Mouse (Mus musculus) mouse trophoblast stem cell (cell line): ENCODE measurements around the gene Agpat1.

ENCODE experiments used
- in situ Hi-C, 2 experiments: fragments of 300-500 bp; cut with MseI, MboI; formaldehyde crosslinking; loops; 2 replicates in 1 of 2; 3 replicates in 1 of 2; pipeline ENCODE4 v1.15.1; 2025

The Agpat1 gene

DNA sequence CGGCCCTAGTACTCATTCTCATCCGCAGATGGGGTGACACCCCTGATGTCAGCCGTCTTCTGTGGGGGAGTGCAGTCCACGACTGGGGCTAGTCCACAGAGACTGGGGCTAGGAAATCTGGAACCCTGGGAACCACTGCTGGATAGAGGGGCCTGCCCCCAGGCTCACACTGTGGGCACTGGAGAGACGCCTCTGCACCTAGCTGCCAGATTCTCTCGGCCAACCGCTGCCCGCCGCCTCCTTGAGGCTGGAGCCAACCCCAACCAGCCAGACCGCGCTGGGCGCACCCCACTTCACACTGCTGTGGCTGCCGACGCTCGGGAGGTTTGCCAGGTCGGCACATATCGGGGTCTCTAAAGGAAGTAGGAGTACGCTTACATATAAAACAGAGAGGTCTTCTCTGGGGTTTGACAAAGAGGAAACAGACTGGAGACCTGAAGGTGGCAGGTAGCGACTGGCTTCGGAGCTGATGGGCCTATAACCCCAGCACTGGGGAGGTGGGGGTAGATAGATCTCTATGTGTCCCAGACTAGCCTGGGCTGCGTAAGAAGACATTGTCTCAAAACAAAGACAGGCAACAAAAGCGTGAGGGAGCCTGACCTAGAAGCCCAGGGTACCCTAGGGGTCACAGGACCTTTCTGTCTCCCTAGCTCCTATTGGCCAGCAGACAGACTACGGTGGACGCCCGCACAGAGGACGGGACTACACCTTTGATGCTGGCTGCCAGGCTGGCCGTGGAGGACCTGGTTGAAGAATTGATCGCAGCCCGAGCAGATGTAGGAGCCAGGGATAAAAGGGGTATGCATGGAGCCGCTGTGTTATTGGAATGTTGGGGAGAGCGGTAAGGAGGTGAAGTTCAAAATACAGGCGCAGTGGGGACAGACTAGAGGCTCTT lies 17.9 kb upstream of the Agpat1 start:
- in situ Hi-C loops: no loop called here

DNA sequence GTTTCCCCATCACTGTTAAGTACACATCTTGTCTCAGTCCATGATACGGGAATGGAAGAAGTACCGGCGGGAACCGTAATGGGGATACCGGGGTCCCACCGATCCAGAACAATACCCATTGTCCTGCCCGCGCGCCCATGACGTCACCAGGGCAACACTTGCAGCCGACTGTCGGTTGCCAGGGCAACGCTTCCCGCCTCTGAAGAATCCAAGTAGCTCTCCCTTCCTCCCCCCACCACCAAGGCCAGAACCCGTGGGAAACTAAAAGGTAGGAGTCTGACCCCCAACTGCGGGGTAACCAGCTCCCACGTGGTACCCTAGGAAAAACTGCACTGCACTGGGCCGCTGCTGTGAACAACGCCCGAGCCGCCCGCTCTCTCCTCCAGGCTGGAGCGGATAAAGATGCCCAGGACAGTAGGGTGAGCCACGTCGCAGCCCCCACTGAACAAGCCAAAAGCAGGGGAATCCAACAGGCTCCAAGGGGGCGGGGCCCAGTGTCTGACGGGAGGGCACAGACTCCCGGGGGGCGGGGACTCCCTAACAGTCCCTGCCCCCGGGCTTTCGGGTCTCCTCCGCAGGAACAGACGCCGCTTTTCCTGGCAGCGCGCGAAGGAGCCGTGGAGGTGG lies 17.2 kb upstream of the Agpat1 start:
- in situ Hi-C loops: no loop called here

DNA sequence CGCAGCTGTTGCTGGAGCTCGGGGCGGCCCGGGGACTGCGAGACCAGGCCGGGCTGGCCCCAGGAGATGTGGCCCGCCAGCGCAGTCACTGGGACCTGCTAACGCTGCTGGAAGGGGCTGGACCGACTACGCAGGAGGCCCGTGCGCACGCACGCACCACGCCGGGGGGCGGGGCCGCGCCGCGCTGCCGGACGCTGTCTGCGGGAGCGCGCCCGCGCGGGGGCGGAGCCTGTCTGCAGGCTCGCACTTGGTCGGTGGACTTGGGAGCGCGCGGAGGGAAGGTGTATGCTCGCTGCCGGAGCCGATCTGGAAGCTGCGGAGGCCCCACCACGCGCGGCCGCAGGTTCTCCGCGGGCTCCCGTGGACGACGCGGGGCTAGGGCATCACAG lies 16.6 kb upstream of the Agpat1 start:
- in situ Hi-C loops: no loop called here

DNA sequence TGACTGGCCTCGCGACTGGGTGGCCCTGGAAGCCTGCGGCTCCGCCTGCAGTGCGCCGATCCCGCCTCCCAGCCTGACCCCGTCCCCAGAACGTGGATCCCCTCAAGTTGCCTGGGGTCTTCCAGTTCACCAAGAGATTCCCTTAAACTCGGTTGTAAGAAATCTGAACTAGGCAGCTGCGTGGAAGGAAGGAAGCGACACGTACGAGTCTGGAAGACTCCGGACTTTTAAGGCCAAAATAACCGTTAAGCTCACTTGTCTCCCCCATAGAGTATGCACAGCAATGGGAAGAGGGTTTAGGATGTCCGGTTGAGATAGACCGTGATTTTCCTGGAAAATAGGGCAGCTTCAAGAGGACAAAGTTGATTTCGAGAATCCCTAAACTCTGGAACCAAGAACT lies 16.2 kb upstream of the Agpat1 start:
- in situ Hi-C loops: no loop called here

DNA sequence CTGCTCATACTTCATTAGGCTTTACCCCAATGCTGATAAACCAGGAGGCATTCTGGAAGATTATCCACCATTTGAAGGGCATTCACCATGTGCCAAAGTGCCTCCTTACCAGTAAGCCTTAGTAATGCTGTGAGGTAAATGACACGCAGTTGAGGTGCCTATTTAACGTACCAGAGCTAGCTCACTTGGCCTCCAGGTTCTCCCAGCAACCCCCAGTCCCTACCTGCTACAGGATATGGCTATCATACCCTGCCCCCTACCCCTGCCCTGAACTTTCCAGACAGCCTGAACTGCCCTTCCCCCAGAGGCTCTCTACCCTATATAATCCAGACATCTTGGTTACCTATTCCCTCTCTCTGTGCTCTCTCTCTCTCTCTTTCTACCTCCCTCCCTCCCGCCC lies 15.3 kb upstream of the Agpat1 start:
- in situ Hi-C loops: no loop called here

DNA sequence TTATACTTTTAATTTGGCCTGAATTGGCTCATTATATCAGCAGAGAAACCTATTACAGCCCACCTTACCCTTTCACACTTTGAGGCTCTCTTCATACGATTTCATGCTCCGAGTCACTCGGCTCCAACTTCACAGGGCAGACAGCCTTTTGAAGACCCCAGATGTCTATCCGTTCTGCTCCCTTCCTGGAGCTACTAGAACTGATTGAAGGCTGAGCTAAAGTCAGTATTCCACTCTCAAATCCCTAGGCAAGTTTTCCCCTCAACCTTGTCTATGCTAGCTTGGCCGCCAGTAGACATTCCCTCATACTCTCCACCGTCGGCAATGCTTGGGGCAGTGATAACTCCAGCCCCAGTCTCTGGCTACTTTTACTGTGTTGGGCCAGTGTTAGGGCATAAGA lies 14.9 kb upstream of the Agpat1 start:
- in situ Hi-C loops: no loop called here

DNA sequence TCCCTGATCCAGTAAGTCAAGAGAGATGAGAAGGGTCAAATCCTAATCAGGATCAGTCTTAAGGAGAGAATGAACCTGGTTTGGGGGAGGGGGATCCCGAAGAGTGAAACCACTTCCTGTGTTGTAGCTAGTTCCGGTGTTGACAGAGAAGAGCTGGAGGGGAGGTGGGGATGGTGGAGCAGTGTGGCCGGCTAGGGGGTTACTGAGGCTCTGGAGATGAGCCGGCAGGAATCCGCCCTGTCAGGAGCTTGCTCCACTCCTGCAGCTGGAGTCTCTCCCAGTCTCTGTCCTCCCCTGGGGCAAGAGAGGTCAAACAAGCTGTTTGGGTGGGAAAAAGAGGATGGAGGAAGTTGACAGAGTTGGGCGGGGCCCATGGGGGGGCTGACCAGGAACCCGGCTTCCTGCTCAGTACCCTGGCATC lies 14.4 kb upstream of the Agpat1 start, which contains the start of gene Gpsm3:
TSS of gene Gpsm3 (plus strand) at position 126 of the 421 bp plus-strand sequence.
- in situ Hi-C loops: no loop called here

DNA sequence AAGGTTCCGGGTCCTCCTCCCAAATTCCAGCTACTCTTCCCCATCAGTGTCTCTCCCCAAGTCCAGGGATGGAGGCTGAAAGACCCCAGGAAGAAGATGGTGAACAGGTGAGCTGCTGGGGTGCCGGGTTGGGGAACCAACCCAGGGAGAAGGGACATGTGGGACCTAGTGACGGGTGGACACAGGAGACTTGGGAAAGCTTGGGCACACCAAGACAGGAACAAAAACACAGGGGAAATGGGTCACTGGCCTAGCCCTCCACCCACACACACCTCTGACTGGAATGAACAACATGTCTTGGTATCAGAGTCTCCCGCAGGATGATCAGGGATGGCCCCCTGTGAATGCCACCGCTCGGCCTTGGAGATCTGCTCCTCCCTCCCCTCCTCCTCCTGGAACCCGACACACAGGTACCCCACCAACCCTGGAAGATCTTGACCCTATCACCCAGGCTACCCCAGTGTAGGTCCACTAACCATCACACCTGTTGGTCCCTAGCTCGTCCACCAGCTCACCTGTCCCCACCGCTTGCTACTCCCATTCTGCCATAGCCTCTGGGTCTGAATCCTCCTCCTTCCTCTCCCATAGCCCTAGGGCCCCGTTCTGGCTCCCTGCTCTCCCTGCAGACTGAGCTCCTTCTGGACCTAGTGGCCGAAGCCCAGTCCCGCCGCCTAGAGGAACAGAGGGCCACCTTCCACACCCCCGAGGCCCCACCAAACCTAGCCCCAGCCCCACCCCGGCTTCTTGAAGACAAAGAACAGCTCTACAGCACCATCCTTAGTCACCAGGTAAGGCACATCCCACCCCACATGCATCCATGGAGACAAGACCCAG lies 13.7 kb upstream of the Agpat1 start:
- in situ Hi-C loops: no loop called here

DNA sequence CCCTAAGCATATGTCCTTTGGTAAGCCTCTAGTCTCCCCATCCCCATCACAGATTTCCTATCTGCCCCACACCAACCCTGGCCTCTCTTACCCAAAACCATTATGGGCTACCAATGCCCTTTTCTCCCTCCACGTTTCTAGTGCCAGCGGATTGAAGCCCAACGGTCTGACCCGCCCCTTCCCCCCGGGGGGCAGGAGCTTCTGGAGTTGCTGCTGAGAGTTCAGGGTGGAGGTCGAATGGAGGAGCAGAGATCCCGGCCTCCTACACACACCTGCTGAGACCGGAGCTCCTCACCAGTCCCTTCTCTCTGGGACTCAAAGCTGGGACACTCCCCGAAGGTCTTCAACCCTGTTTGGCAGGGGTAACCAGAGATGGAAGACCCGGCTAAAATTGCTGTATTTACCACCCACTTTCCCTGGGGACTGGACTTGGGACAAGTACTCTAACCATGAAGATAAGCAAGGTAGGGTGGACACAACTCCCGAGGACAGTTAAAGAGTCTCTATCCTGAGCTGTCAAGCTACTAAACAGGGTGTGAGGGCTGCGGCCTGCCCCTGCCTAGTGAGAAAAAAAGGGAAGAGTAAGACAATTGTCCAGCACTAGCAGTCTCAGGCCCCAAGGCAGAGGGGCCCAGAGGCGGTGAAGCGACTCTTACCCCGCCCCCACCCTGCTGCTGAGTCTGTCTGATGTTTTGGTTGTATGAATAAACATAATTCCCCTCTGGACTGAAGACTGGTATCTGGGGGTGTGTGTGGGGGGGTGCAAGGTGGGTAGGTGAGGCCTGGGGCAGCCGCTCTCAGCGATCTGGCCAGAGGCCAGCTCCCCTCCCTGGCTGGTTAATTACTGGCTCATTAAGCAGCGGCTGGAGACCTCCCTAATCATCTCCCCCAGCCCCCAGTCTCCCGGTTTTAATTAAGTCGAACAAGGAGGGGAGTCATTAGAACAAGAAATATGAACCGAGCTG lies 12.8 kb upstream of the Agpat1 start, which contains the start of gene Pbx2:
TSS of gene Pbx2 (plus strand) at position 238 of the 965 bp plus-strand sequence.
- in situ Hi-C loops: no loop called here

DNA sequence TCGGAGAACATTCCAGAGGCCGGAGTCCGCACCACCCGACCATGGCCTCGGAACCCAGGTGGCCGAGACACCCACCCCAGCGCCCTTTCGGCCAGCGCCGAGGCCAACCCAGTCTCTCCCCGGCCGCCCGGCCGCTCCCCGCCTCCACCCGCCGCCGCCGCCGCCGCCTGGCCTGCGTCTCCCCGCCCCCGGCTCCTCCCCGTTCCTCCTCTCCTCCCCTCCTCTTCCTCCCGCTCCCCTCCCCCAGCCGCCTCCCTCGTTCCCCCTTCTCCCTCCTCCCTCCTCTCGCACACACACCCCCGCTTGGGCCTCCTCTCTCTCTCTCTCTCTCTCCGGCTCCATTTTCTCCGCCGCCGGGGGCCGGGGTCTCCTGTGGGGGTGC lies 12.1 kb upstream of the Agpat1 start:
- in situ Hi-C loops: no loop called here

DNA sequence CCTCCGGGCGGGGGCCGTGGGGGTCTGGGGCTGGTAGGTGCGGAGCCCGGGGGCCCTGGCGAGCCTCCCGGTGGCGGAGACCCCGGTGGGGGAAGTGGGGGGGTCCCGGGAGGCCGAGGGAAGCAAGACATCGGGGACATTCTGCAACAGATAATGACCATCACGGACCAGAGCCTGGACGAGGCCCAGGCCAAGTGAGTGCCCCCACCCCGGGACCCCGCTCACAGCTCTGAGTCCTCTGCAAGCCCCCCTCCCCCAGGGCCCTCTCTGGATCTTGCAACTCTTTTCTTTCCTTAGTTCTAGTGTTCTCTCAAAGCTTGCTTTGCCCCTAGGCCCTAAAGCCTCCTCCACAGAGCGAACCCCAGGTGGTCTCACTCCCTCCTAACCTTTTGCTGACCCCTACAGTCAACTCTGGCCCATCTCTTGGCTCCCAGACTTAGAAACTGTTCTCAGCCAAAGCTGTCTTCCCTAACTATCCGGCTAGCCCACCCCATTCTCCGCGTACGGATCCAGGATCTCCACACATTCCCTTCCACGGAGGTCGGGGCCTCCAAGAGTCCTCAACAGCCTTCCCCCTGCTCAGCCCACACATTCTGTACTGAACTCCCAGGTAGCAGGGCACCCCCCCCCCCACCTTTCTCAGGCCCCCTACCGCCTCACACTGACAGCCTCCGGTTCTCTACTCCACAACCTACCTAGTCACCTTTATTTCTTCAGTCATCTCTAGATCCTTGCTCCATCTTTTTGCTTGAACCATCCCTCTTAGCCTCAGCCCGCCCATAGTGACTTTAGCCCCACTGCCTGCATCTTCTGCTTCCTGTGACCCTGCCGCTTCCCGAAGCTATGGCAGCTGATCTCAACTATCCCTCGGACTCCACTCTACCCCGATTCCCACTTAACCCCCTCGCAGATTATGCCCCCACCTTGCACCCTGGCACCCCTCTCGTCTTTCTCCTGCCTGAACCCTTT lies 11.2 kb upstream of the Agpat1 start:
- in situ Hi-C loops: no loop called here

DNA sequence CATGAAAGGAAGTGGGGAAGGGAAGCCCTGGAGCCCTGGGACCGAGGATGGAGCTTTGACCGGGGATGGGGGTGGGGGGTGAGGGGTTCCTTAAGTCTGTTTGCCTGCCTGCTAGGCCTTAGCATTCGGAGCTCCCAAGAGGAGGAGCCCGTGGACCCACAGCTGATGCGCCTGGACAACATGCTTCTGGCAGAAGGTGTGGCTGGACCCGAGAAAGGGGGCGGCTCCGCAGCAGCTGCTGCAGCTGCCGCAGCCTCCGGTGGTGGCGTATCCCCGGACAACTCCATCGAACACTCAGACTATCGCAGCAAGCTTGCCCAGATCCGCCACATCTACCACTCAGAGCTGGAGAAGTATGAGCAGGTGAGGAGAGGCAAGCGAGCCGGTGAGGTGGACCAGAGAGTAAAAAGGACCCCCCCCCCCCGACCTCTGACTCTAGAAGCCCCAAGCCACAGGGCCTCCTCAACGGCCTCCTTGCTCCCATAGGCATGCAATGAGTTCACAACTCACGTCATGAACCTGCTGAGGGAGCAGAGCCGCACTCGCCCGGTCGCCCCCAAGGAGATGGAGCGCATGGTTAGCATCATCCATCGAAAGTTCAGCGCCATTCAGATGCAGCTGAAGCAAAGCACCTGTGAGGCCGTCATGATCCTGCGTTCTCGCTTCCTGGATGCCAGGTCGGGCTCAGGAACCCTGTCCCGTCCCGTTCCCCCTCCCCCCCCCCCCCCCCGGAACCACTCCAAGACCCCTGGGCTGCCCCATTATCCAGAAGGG lies 10.1 kb upstream of the Agpat1 start:
- in situ Hi-C loops: no loop called here

DNA sequence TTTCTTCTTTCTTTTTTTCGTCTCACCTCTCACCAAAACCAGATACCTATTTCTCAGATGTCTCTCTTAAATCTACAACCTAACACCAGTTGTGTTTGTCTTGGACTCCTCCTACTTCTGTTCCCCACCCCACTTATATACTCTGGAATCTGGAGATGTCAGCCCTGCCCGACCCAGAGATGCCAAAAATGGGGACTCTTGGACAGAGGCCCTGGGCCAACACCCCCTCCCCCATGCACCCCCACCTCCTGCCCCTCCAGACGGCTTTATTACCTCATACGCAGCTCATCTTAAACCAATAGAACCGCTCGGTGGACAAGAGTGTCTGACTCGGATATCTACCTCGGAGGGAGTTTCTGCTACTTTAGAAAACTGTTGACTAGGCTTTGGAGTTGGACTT lies 8.0 kb upstream of the Agpat1 start:
- in situ Hi-C loops: no loop called here

DNA sequence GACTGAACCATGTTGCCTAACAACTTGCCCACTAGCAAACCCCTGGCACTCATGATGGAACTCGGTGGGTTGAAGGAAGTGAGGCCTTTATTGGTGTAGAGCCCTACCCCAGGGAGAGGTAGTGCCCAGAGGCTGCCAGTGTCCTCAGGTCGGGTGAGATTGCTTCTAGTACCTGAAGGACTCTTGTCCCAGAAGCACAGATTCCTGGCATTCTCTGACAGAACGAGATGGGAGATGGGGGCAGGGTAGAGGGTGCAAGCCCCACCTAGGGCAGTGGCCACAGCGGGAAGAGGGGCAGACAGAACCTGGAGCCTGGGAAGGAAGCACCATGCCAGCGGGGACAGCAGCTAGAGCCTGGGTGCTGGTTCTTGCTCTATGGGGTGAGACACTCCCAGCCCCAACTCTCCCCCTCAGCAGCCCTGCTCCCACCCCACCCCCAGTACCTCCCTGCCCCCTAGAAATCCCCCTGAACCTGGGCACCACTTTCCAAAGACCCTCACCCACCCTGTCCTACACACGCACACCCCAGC lies 6.4 kb upstream of the Agpat1 start, which contains the start of gene Ager:
TSS of gene Ager (plus strand) at position 297 of the 530 bp plus-strand sequence.
- in situ Hi-C loops: no loop called here

DNA sequence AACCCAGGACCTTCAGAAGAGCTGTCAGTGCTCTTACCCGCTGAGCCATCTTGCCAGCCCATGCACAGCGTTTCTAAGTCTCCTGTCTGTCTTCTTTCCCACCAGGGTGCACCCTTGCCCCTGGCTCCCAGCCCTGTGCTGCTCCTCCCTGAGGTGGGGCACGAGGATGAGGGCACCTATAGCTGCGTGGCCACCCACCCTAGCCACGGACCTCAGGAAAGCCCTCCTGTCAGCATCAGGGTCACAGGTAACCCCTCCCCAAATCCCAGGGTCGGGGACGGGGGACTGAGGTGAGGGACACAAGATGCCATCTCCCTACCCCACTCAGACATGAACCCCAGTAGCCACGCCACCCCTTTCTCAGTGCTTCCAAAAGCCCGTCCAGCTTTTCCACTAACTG lies 4.2 kb upstream of the Agpat1 start:
- in situ Hi-C loops: no loop called here

DNA sequence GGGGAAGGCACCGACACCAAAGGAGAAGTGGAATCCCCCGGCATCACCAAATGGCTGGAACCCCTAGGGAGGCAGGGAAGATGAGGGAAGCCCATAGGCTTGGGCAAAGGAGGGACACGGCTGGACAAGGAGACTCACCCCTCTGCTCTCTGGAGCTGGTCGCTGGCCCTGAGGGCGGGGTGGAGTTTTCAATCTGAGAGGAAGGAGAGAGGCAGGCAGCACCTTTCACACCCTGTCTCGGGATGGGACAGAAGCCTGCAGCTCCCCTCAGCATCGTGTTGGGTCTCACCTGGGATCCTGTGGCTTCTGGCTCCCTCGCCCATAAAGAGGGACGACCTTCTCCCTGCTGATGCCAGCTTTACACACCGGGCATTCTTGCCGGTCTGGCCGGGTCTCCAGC lies 2.3 kb upstream of the Agpat1 start:
- in situ Hi-C loops: no loop called here

DNA sequence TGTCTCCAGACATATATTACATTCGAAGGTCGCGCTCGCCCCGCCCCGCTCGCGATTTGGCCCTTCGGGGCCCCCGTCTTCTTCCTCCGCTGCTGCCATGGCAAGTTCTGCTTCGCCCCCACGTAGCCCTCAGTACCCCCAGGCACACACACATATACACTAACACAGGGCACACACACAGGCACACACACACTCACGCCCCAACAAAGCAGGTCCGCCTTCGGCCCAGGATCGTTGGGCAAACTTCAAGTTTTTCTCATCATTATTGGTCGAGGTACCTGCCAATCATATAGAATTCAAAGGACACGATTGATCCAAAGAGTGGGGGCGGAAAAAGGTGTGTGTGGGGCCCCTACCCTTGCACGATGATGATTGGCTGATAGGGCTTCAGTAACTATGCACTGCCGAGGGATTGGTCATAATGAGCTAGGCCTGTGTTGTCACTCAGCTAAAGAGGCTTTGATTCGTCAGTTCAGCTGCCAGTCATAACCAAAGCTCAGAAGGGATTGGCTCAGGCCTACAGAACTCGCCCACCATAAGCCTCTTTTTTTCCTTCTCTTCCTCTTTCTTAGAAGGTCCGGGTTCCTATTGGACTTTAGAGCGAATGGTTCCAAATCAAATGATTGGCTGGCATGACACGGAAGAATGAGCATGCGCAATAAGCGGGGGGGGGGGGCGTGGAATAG lies 544 bp upstream of the Agpat1 start, which contains the start of gene Rnf5:
TSS of gene Rnf5 (minus strand) at position 316 of the 686 bp plus-strand sequence.
- in situ Hi-C loops: no loop called here
